Mouse (Mus musculus): ENCODE data around the gene Plcb4. TPM values are rescaled to one million over a fixed set of nuclear protein-coding genes. Genes with fewer than 3 reads are reported as not detected.
A peak's percentile ranks its signal among the peaks of the same experiment; 100 is the strongest.
"Not testable (repeated sequence)": the region's sequence is repeated elsewhere in the genome, so short reads cannot be mapped to it uniquely, and the experiment has no call there.

Plcb4 gene
- total RNA-seq, 2 experiments from 2014 or later, result 22.5 to 33.7 TPM

DNA sequence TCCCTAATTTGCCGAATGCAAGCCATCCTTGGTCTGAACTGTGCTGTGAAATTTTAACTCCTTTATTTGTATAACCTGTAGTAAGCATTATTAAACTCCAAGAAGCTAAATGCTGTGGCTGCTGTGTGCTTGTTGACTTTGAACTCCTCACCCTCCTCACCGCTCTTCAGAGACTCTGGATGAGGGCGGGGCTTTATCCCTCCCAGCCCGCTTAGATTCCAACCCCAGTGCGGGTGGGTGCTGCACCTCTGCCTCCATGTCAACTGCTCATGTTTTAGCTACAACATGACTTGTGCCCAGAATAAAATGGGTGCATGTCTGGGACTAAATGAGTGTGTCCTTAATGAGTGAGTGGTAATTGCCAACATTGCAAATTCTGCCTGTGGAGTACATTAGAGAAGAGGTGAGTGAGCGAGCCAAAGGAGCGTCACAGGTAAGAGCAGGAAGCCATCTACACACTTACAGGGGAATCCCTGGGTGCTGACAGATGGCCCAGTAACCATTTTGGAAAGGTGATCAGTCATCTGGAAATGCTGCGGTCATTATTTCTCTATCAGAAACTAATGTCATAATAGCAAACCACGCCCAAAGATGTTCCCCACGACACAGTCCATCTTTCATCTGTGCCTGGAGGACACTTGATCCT, 13.8 kb downstream of the Plcb4 start:
- no peak for DNase-seq (ENCODE audit: low spot score in 2 of 2)

DNA sequence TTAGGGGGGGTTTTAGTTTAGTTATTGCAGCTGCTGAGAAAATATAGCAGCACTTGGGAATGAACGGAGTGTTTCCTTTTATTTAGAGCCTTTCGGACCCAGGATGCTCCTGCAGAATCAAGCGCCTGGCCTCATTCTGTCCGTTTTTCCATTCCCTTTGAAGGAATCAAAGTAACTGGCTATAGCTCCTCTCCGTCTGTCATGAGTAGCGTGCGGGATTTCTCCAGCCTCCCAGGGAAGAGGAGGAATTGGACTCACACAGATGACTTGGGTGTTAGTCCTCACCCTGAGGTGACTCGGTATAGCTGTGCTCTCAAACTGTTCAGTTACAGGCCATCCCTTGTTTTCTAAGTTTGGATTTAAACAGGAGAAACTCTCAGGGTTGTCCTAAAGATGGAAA, 14.8 kb downstream of the Plcb4 start:
- DNase-seq (ENCODE audit: low spot score in 2 of 2), result no peak

DNA sequence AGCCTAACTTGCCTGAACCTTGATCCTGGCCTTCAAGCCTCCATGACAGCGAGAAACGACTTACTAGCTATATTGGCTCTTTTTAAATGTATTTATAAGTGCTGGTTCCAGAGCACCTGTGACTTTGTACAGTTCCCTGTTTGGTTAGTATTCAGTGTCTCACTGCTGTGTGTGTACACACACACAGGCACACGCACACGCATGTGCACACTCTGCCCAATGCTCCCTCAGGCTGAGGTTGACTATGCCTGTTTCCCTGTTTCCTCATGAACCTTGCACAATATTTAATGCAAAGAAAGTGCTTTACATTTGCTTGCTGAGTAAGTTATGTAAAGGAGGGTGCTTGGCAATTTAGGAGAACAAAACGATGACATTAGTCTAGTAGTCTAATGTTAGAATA, 16.5 kb downstream of the Plcb4 start:
- DNase-seq (ENCODE audit: low spot score in 2 of 2), result no peak

DNA sequence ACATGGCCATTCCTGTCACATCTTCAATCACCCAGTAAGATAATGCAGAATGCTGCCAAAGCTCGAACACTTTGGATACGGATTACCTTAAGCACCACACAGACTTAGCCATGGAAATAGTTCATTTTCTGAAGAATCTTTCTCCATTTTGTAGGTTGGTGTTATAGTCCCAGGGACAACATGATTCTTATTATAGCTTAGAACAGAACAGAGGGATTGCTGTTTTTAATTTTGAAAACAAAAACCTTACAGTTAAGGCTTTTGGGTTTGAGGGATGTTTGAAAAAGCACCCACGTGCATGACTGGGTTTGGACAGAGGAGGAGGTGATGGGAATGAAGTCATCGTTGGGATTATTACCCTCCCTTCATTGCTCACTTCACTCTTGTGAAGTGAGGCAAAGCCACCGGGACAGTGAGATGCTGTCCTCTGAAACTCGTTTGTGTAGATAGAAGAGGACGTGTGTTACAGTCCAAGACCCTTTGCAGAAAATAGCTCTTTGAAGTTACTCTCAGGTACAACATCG, 18.2 kb downstream of the Plcb4 start:
- no peak for DNase-seq (ENCODE audit: low spot score in 2 of 2)

DNA sequence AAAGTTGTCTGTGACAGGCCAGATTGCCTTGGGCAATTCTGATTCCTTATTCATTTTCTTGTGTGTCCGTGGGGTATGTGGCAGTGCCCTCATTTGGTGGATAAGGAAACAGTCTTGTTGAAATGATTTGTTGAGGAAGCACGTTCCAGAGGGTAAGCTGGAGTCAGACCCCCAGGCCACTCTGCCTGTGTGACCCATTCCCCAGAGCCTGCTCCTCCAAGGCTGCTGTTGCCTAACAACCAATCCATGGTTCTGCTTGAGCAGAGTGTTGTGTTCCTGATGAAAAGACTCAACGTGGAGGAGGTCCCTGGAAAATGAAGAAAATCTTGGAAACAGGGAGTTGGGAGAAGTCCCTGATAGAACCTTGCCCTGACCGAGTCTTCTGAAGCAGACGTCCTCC, 18.8 kb downstream of the Plcb4 start:
- DNase-seq (ENCODE audit: low spot score in 2 of 2), result no peak

DNA sequence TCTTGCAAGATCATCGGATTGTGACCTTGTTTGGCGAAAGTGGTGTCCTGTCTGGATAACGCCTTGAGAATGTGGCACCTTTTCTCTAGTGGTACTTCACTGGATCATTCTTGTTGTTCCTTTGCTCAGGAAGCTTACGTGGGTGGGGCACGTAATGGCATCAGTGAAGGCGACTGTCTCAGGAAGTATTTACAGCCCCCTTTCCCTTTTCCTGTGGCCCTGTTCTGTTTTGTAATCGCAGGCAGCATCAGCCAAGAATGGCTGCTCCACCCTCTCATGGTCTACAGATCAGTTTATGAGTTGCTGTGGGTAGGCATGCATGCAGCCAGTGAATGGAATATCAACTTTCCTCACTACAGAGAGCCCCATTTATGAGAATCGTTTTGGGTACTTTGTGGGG, 21.2 kb downstream of the Plcb4 start:
- no peak for DNase-seq (ENCODE audit: low spot score in 2 of 2)

DNA sequence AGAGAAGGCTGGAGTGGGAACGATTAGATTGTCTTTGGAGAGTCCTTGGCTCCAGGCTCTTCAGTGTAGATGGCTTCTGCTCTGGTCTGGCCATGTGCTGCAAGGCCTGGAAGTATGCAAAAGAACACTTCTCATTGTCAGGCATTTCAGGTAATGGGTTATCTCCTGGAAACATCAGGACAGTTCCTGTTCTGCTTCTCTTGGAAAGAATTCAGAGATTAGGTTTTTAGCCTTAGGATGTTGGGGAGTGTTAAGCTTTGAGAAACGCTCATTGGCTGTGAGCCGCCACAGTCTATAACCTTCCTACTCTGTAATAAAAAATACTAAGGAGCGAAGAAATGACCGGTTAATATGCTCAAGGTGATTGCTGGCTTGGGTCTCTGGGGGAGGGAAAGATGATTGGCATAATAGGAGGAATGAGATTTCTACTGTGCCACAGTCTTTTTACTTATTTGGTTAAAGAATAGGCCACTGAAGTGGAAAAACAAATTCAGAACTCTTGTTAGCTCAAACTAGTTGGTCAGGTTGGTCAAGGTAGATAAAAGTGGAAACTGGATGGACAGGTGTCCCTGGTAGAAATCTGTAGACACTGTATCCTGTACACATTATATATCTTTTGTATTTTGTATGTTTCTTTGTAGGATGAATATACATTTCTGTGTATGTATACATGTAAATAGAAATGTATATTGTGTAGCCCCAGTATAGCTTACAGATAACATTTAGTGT, 21.8 kb downstream of the Plcb4 start:
- DNase-seq (ENCODE audit: low spot score in 2 of 2), result no peak

DNA sequence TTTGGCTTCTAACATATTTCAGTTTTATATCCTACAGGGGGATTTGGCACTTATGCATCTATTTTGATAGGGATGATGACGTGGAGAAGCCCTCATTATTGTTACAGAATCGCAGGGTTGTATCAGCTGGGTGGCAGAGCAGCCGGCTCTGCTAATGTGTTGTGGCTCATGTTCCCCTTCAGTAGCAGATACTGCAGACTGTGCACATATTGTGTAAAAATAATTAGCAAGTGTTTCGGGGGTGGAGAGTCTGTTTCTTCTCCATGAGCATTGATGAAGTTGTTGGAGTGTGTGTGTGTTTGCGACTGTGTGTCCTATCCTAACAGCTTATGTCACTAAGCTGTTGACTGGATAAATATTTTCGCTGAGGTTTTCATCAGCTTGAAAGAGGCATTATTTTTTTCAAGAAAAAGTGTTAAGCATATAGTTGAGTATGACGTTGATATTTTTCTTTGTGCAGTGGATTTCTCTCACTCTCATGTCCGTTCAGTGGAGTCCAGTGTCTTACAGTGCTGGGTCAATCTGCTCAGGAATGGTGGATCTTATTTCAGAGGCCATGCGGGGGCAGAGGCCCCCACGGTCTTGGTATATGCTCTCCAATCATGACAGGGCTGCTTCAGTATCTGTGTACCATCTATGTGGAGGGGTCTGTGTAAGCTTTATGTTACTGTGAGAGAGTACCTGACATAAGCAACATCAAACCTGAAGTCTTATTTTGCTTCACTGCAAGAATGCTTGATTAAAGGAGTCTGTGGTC, 25.1 kb downstream of the Plcb4 start:
- DNase-seq (ENCODE audit: low spot score in 2 of 2), result peak; percentile 20 to 86

DNA sequence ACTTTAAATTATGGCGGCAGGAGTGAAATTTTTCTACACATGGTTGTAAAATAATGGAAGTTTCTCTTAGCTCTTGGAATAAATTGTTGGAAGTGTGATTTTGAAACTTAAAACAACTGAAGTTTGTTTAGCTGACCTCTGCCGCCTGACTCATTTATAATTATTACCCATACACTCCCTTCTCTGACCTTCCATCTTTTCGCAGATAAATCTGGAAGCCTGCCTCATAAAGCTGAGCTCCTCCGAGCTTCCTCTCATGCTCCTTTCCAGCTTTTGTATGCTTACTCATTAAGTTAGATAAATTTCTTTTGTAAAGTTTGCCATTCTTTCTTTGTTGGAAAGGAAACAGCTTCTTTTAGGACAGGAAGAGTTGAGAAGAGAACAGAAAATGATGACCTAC, 27.9 kb downstream of the Plcb4 start:
- DNase-seq (ENCODE audit: low spot score in 2 of 2), result no peak

DNA sequence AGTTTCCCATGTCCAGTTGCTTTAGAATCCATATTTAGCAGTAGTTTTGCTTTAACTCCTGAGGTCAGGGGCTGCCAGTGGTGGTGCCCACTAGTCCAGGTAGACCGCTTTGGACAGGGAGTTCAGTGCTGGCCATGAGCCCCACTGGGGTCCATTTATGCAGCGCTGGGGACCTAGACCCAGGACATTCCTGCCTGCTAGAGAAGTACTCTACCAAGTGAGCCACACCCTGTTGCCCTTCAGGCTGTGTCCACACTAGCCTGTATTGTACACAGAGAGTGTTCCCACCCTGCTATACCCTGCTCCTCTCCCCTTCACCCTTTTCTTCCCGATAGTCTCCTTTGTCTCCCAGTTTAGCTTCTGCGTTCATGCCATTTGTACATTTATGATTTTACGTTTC, 28.8 kb downstream of the Plcb4 start:
- no peak for DNase-seq (ENCODE audit: low spot score in 2 of 2)

DNA sequence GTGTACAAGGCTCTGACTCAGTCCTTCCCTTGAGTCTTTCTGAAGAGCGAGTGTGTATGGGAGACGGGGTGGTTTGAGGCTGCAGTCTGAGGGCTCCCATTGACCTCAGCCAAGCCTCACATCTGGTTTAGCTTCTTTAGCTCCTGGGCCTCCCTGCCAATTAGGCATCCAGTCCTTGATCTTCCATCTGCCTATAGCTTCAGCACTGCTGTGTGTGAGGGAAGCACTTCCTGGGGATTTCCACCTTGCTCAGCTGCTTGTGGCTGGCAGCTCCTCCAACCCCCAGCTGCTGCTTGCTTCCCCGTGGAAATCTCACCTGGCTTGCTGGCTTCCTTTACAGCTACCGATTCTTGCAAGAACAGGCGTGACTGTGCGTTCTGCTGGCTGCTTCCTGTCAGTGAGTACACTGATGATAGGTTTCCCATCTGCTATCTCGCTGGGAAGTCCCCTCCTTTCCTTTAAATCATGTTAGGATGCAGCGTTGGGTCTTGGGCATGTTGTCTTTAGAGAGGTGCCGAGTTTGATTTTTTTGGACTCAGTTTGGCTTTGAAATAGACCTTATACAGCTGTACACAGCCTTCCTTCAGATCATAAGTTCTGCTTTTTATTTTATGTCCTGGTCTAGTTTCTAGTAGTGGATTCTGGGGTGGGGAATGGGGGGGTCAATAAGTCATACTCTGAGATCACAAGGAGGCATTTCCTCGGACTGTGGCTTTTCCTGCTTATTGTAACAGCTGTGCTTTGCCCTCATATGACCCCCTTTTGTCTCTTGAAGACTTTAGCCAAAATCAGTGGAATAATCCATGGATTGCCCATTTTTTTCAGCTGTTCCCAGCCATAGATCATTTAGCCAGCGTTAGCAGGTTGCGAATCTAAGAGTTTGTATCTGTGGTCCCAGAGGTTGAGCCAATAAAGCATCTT, 34.0 kb downstream of the Plcb4 start:
- no peak for DNase-seq (ENCODE audit: low spot score in 2 of 2)

DNA sequence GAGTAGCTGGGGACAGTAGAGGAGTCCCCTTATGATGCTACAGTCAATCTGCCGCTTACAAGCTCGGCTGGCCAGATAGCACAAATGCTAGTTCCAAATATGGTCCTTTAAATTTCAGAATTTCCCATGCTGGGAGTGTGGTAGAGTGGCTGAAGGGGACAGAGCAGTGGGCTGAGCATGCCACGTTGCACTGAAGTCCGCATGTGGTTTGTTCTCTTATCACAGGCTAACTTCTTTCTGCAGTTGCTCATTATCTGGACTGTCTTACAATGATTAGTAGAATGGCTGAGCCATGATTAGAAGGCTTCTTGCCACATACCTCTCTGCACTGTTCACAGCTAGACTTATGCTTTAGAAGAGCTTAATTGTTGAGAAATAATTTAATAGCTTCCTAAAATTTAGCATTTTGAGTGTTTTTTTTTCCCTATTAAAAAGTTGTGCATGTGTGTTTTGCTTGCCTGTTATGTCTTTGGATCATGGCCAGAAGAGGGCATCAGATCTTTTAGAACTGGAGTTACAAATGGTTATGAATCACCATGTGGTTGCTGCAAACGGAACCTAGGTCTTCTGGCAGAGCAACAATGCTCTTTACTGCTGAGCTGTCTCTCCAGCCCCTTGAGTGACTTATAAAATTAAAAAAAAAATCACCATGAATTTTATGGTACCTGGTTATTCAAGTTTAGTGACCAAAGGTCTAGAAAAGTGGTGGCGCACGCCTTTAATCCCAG, 42.0 kb downstream of the Plcb4 start:
- DNase-seq (ENCODE audit: low spot score in 2 of 2), result no peak

DNA sequence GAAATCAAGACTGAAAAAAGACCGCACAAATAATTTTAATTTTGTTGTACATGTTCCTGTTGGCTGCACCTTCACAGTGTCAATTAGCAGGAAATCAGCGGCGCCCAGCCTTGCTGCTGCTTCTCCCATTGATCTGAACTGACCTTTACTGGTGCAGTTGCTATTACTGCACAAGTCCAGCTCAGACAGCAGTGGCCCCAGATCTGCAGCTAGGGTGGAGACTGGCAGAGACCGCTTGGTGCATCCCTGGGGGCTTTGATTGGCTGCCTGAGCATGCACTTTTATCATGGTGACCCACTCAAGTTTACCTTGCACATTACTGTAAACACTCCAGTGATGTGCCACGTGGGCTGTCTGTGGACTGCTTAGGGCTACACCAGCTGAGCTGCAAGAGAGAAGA, 45.9 kb downstream of the Plcb4 start:
- no peak for DNase-seq (ENCODE audit: low spot score in 2 of 2)

DNA sequence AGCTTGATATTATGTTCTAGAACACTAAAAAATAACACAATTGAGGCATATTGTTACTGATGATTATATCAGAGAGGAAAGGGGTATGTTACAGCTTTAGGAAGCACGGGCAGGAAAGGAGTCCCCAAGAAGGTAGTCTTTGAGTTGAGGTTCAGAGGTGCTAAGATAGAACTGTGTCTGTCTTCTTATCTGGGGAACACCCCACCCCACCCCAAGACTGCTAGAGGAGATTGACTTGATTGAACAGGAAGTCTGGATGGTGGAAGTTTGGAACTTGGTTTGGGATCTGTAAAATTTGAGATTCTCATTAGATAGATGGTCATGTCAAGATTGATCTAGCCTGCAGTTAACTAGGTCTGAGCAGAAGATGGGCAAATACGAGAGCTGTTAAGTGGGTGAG, 48.5 kb downstream of the Plcb4 start:
- DNase-seq (ENCODE audit: low spot score in 2 of 2), result no peak

DNA sequence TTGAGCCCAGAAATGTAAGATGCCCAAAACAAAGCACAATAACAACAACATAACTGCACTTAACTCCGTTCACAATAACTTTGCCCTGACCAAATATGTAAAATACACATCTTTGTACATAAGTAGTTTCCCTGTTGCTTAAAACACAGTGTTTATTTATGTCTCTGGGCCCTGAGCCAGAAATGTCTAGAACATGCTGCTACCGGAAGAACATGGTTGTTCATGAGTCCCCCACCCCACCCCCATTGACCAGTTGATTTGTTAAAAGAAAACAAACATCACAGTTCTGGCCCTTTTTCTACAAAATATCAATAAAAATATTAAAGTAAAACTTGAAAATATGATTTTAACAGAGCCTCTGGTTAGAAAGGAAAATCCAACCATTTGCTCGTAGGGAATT, 49.6 kb downstream of the Plcb4 start:
- DNase-seq (ENCODE audit: low spot score in 2 of 2), result no peak

DNA sequence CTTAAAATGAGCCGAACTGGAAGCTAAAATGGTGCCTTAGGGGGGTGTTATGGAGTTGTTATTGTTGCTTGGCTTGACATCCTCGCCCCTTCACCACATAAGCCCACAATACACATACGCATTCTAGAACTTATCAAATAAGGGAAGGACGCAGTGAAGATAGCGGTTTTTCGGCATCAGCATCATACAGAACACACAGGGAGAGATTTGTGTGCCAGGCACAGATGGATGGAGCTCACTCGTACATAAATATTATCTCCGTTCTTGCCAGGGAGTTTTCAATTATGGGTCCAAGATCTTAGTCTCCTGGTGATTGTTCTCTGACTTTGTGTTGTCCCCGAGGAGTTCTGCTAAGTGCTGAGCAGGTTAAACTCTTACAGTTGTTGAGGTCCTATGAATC, 50.0 kb downstream of the Plcb4 start:
- DNase-seq (ENCODE audit: low spot score in 2 of 2), result no peak

DNA sequence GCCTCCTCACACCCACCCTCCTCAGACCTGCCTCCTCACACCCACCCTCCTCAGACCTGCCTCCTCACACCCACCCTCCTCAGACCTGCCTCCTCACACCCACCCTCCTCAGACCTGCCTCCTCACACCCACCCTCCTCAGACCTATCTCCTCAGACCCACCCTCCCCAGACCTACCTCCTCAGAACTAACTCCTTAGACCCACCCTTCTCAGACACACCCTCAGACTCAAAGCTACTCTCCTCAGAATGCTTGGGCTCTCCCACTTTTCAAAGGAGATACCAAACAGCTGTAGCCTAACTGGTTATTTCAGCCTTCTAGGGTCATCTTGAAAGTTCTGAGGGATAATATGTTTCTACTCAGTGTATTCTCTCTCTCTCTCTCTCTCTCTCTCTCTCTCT, 50.9 kb downstream of the Plcb4 start:
- DNase-seq (ENCODE audit: low spot score in 2 of 2), result not testable (repeated sequence)

DNA sequence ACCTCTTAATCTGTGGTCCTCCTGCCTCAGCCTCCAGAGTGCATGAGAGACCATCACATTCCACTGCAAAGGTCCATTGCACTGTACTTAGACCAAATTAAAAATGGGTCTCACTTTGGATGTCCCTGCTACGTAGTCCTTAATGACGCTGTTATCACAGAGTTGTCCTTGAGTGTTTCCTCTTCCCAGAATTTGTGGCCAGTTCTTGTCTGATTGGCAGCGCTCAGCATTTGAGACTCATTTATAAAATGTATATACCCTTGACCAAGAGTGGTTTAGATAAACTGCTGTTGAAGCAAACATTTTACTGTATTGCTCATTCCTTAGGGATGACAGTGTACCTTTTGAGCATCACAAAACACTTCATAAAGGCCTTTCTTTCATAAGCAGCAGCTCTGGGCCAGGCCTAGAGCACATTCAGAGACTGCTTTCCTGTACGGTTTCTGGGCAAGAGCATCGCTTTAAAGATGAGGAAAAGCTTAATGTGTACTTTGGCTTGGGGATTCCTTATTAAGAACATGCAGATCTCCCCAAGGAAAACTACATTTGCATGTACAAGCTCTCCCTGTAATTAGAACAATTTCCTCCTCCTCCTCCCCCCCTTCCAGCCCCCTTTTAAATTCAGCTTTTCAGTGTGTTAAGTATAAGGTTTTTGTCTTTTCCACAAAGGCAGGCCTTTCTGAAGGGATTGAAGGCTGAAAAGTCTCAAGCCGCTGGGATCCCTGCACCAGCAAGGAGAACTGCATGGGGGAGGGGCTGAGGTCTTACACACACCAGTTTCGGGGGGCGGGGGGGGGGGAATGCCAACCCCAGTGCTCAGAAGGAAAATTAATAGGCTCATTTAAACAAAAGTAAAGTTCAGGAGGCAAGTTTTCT, 52.5 kb downstream of the Plcb4 start:
- DNase-seq (ENCODE audit: low spot score in 2 of 2), result peak in 1 of 2 experiments; percentile 15

DNA sequence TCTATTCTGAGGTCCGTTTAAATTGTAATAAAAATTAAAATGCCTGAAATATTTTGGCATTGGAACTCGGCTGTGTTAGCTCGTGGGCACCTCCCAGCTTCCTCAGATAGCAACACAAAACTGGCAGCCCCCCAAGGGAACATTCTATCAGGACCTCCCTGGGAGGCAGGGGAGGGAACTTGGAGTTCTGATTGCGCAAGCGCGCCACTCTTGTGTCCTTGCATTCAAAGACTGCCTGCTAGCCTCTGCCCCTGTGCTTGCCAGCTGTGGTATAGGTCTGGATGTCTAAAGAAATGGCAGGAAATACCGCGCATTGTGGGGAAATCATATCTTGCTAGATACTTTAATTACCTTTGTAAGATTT, 53.1 kb downstream of the Plcb4 start:
- peak in 1 of 2 experiments; percentile 55 for DNase-seq (ENCODE audit: low spot score in 2 of 2)
